19 mouse cellular contexts compared by ENCODE assay signal in the genomic region with DNA sequence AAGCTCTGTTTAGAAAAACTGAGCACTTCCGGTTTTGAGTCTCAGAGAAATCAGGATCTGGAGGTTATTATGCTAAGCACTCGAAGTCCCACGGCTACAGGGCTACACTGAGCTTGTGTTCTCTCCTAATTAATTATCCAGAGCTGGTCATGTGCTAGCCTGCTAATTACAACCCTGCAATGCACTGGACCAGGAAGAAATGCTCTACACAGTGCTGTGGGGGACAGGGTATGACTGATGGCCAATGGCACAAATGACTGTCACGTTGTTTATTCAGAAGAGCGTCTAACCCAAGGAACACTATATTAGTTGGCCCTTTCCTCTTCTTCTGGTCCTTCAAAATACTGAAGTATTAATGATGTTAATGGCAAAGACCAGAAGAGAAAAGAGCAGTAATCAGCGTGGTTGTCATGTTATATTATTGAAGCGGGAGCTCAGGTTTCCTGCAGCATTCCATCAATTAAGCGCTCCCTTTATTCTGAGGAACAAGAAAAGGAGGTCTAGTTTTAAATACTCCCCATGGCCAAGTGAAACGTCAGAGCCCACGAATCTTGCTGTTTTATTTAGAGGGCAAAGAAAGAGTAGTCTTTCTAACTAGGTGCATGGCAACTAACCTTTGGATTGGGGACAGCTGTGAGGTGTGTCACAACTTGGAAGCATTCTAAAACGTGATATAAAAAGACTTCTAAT. TPM values are rescaled to one million over a fixed set of nuclear protein-coding genes. Genes with fewer than 3 reads are reported as not detected.
DNase-seq lines count a peak whose midpoint lies in the region; ATAC-seq and TF ChIP-seq lines count a peak whose summit lies in the region.
"Had no signal": no experiment of that assay in that cellular context is flagged by ENCODE, and none has a peak within 500 bp of the region (broad histone marks: within the 10 kb centered on the region; RNA-seq: fewer than 3 reads in every experiment).

No protein-coding gene starts in this region.

- H3K4me1 ChIP-seq in cortical plate, adult 2 months (ENCODE audit: control insufficient read depth, insufficient read depth, low read length), result peaks cover 6% of the 10 kb centered on the region
- 0 out of 2 replicates have a peak, but pooled peaks cover 2% of the 10 kb centered on the region for H3K4me1 ChIP-seq in hindbrain, embryonic 15.5 days (replicated peaks)
- H3K4me1 ChIP-seq: liver, embryonic 13.5 days had no signal

- no peak overlapping the region for H3K9ac ChIP-seq in hindbrain, embryonic 15.5 days
- H3K9ac ChIP-seq: heart, embryonic 15.5 days; liver, embryonic 13.5 days had no signal

- H3K27me3 ChIP-seq in hindbrain, embryonic 15.5 days, result no peaks in the 10 kb centered on the region
- H3K27me3 ChIP-seq: heart, embryonic 15.5 days; liver, embryonic 13.5 days had no signal

- H3K36me3 ChIP-seq in hindbrain, embryonic 15.5 days, result peaks cover 55% of the 10 kb centered on the region
- H3K36me3 ChIP-seq: liver, embryonic 13.5 days had no signal

- no peaks in the 10 kb centered on the region for H3K9me3 ChIP-seq in hindbrain, embryonic 15.5 days
- H3K9me3 ChIP-seq: heart, embryonic 15.5 days had no signal

- H3K27ac ChIP-seq in left cerebral cortex, adult 2 months, result peak overlapping the region; percentile 47; the same call in 1 of the 2 replicates
- H3K27ac ChIP-seq in cortical plate, adult 2 months (ENCODE audit: insufficient read depth, low read length), result peak overlapping the region; percentile 40
- no peak overlapping the region for H3K27ac ChIP-seq in hindbrain, embryonic 15.5 days (replicated peaks)
- H3K27ac ChIP-seq: heart, embryonic 15.5 days; liver, embryonic 13.5 days had no signal

- no peak for DNase-seq in frontal cortex, postnatal 25 days (ENCODE audit: low spot score in 2 of 2)
- DNase-seq in left cerebral cortex, adult 2 months (ENCODE audit: extremely low spot score in 1 of 2, low spot score in 2 of 2), result no peak
- no peak for DNase-seq in left cerebral cortex, postnatal 36 days (ENCODE audit: low spot score in 2 of 2)
- no peak for DNase-seq in spleen, postnatal 10 days (ENCODE audit: low spot score in 2 of 2)
- DNase-seq: adrenal gland, adult 8-10 months; cerebellum, postnatal 10 days; left cerebral cortex, postnatal 4 days; liver, embryonic 13.5 days; right cerebral cortex, postnatal 25 days; thymus, adult 18-20 months had no signal

- H3K4me2 ChIP-seq in hindbrain, embryonic 15.5 days, result no peak overlapping the region
- H3K4me2 ChIP-seq: heart, embryonic 15.5 days; liver, embryonic 13.5 days had no signal

- no peak for TF ChIP-seq CTCF in left cerebral cortex, adult 2 months (IDR thresholded peaks at IDR 0.05)
- TF ChIP-seq CTCF in cortical plate, adult 2 months (IDR thresholded peaks at IDR 0.05; ENCODE audit: extremely low read depth, insufficient read depth, low read length), result no peak

- 0 out of 2 replicates have a peak, but pooled peaks have one; percentile 27 for ATAC-seq in frontal cortex, adult (ENCODE audit: low TSS enrichment)
- ATAC-seq in hindbrain, embryonic 15.5 days (ENCODE audit: low FRiP score, low read depth), result peak; percentile 76; the same call in 1 of the 2 replicates
- no peak for ATAC-seq in megakaryocyte-erythroid progenitor cell, adult 5-6 weeks (replicated peaks; ENCODE audit: low FRiP score, low TSS enrichment, poor library complexity, severe bottlenecking)
- ATAC-seq: lung, postnatal 0 days; midbrain, embryonic 16.5 days had no signal

- no peak for TF ChIP-seq POLR2A in cortical plate, adult 2 months (IDR thresholded peaks at IDR 0.05; ENCODE audit: extremely low read depth, insufficient read depth, low read length)

- 61% methylated on average over 11 of the region's 11 CpGs for WGBS in hindbrain, embryonic 15.5 days

- intact Hi-C loops in left cerebral cortex, adult 2 months (cut with DNase I), result no loop called here
- intact Hi-C loops in left cerebral cortex, postnatal 36 days (cut with DNase I), result loop anchor here (5.0 kb wide), 1 partner anchor 74 kb away; no protein-coding TSS in a partner anchor

- no peak overlapping the region for H3K4me3 ChIP-seq in left cerebral cortex, adult 2 months
- no peak overlapping the region for H3K4me3 ChIP-seq in cortical plate, adult 2 months (ENCODE audit: insufficient read depth, low read length)
- no peak overlapping the region for H3K4me3 ChIP-seq in hindbrain, embryonic 15.5 days
- H3K4me3 ChIP-seq: heart, embryonic 15.5 days; liver, embryonic 13.5 days had no signal

RNA-seq across cellular contexts. Expression of gene Fam13c, which starts 18.4 kb away (rescaled TPM):
- 10 to 100 TPM; 56.5 to 69.2 TPM for total RNA-seq in left cerebral cortex, adult 2 months (2021)
- 10 to 100 TPM; 52.7 to 59.2 TPM for total RNA-seq in left cerebral cortex, postnatal 36 days (2021)
- 27.7 and 28.2 TPM in 2 replicates for polyA plus RNA-seq in cortical plate, adult 2 months (2012; rRNA removed)
- polyA plus RNA-seq in hindbrain, embryonic 15.5 days (2015; fragmentation: Nextera tagmentation; extraction: Ambion mirVana), result 23.8 and 24.6 TPM in 2 replicates
- not detected in 2 replicates for total RNA-seq in megakaryocyte-erythroid progenitor cell, adult 5-6 weeks (2014; fragmentation: Nextera tagmentation)
- total RNA-seq in megakaryocyte-erythroid progenitor cell, adult 5-6 weeks (2017), result not detected in 2 replicates
- total RNA-seq: granulocyte monocyte progenitor cell, adult 5-6 weeks; neutrophil, adult 5-6 weeks had no signal

Comparison
In these comparisons a context has a peak if more than half of its experiments do, and no peak if none do; other contexts are left out.
1. RNA of gene Fam13c, which starts 18.4 kb away (total RNA-seq): 56.5 to 69.2 TPM in left cerebral cortex, adult 2 months and 52.7 to 59.2 TPM in left cerebral cortex, postnatal 36 days; not detected in megakaryocyte-erythroid progenitor cell, adult 5-6 weeks; every median in the first group is over 10 times any median in the second.